Mouse (Mus musculus): ENCODE measurements around the gene Mss51.

The Mss51 gene

DNA sequence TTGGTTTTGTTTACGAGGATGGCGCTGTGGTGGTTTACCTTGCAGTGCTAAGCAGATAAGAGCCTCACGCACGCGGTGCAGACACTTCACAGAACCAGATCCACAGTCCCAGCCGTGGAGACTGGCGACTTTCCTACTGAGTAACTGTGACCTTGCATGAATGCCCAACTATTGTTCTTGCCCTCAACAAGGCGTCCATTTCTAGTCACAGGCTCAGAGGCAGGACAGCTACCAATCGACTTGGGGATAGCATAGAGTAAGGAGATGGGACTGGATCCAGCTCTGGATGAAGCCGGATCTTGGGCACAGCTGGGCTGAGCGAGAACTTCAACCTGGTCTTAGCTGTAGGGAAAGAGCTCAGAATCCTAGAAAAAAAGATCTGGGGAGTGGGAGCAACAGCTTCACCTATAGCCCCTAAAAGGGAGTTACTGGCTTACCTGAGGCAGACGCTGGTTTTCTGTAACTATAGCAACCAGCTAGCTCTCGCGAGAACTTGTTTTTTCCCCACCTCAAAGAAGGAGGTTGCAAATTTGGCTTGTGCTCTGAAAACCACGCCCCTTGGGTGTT is 44.9 kb downstream of the Mss51 start, which contains the start of gene Cfap70:
Gene Cfap70 (minus strand): TSS at position 462 of the 567 bp plus-strand sequence.
- peak; percentile 32 to 44 for DNase-seq (ENCODE audit: low spot score in 2 of 2)

- DNase-seq (ENCODE audit: low spot score in 2 of 2) = no peak
Measured at GRCm38 (mm10) chr14:20451302-20451701, 45.4 kb downstream of the Mss51 start.

DNA sequence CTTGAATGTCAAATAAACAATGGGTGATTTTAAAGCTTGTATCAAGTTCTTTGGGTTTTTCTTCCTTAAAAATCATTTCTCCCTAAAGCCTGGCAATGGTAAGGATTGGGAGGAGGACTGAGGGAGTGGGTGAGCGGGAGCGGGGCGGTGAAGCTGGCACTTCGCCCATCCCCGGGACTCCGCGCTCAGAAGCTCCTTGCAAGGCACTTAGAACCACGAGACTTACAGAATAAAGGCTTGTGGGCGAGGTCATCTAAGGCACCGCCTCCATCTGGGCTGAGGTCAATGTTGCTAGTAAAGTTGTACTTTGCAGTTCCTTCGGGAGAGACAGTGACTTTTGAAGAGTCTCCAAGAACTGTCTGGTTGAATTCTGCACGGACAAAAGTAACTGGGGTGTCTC is 49.5 kb downstream of the Mss51 start:
- peak in 1 of 2 experiments; percentile 25 for DNase-seq (ENCODE audit: low spot score in 2 of 2)

DNA sequence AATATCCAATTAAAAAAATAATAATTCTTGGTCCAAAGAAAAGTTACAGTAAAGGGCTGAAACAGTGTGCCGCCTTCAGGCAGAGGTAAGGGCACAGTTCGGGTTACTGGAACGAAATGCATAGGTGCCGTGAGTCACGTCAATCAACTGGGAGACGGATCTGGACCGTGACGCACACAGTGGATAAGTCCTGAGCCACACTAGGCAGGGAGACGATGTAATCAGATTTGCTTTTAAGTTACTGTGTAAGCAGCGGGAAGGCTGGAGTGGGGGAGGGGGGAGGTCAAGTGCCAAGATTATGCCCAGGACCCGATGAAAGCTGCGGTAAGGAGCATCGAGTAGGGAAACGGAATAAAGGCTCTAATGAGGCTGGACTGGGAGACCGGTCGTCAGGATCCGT is 54.4 kb downstream of the Mss51 start:
- DNase-seq (ENCODE audit: low spot score in 2 of 2) = no peak

DNA sequence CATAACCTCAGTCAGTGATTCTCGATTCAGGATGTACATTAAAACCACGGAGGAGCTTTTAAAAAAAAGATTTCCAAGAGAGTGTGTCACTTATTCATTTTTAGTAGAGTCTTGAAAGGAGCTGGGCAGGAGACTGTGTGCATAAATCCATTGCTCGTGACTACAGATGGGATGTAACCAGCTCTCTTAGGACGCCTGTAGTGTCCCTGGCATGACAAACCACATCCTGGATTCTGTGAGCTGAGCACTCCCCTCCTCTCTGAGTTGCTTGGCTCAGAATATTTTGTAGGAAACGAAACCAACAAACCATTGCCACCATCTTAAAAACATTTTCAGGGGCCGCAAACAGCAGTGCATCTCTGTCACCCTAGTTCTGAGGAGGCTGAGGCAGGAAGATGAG is 59.7 kb downstream of the Mss51 start:
- no peak for DNase-seq (ENCODE audit: low spot score in 2 of 2)

Data from right cerebral cortex, postnatal 36 days (tissue).